Mouse (Mus musculus) kidney, embryonic 14.5 days (tissue): Measurements from ENCODE around the gene Gm12184. TPM values are rescaled to one million over a fixed set of nuclear protein-coding genes. Genes with fewer than 3 reads are reported as not detected.

Experiments
- ATAC-seq: fragments of 200-750 bp; cut with Nextera tagmentation; 2 replicates; pipeline ENCODE4 v1.8.0; 2017; ENCODE audit warnings: moderate number of reproducible peaks, mild to moderate bottlenecking, moderate TSS enrichment, moderate library complexity; ENCODE audit not compliant: low FRiP score, low TSS enrichment
- H3K27ac ChIP-seq: fragments of 300-500 bp; sonication (generic); 2 replicates; pipeline ENCODE4 v1.5.1; 2014; ENCODE audit warnings: low read depth, mild to moderate bottlenecking, low read length, moderate library complexity, mixed read lengths
- H3K27me3 ChIP-seq: fragments of 300-500 bp; sonication (generic); 2 replicates; pipeline ENCODE4 v1.6.1; 2014; ENCODE audit warnings: mild to moderate bottlenecking, low read length; ENCODE audit not compliant: control insufficient read depth, insufficient read depth
- H3K36me3 ChIP-seq: fragments of 300-500 bp; sonication (generic); 2 replicates; pipeline ENCODE4 v1.6.1; 2014; ENCODE audit warnings: low read length, mixed read lengths; ENCODE audit not compliant: control insufficient read depth, insufficient read depth
- H3K4me1 ChIP-seq: fragments of 300-500 bp; sonication (generic); 2 replicates; pipeline ENCODE4 v1.6.1; 2014; ENCODE audit warnings: low read length, mixed read lengths; ENCODE audit not compliant: control insufficient read depth, insufficient read depth
- H3K4me2 ChIP-seq: fragments of 300-500 bp; sonication (generic); replicated peaks from 2 replicates; pipeline ENCODE4 v1.6.1; 2014; ENCODE audit warnings: low read depth, mild to moderate bottlenecking, low read length
- H3K4me3 ChIP-seq: fragments of 300-500 bp; sonication (generic); 2 replicates; pipeline ENCODE4 v1.5.1; 2014; ENCODE audit warnings: mild to moderate bottlenecking, low read length
- H3K9ac ChIP-seq: fragments of 300-500 bp; sonication (generic); 2 replicates; pipeline ENCODE4 v1.6.1; 2014; ENCODE audit warnings: low read depth, mild to moderate bottlenecking, low read length, moderate library complexity
- H3K9me3 ChIP-seq: fragments of 300-500 bp; sonication (generic); 2 replicates; pipeline ENCODE4 v1.6.1; 2016; ENCODE audit warnings: low read length; ENCODE audit not compliant: control insufficient read depth
- WGBS: fragments of 180-500 bp; shearing (Covaris S2); extraction: QIAGEN DNeasy Blood & Tissue Kit; methylation state at CpG from one replicate; pipeline ENCODE4 v1.1.7; 2014; 5-methylcytosine and 5-hydroxymethylcytosine counted together
- polyA plus RNA-seq: library from polyadenylated mRNA; unstranded; fragments of >200 nt; fragmentation: Nextera tagmentation; extraction: Ambion mirVana; gene quantifications from 2 replicates; pipeline ENCODE4 v1.2.1, GENCODE M21; 2014

The Gm12184 gene
- polyA plus RNA-seq, 1 experiment from 2014 or later, result 7.6 TPM

DNA sequence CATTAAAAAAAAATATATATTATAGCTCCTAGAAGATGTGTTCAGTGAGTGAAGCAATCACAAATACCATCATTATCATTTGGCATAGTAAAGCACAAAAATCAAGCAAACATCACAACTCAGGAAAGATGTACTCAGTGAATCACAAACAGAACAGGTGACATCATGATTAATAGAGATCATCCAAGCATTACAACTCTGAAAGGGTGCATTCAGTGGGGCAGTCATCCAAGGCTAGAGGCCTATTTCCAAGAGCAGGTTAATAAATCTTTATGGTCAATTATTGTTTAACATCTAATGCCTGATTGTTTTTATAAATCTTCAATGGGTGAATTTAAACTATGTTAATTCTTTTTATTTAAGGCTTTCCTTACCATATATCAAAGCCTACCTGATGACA, 14.3 kb upstream of the Gm12184 start:
- ATAC-seq, result no peak
- Histone ChIP-seq H3K27ac (no peak overlapping the region), H3K27me3 (peaks cover 4% of the 10 kb centered on the region; the same call in 1 of the 2 replicates), H3K9ac (no peak overlapping the region), H3K4me2 (no peak overlapping the region), H3K36me3 (no peaks in the 10 kb centered on the region), H3K4me1 (peaks cover 3% of the 10 kb centered on the region; the same call in 1 of the 2 replicates), H3K9me3 (no peaks in the 10 kb centered on the region), H3K4me3 (no peak overlapping the region)

DNA sequence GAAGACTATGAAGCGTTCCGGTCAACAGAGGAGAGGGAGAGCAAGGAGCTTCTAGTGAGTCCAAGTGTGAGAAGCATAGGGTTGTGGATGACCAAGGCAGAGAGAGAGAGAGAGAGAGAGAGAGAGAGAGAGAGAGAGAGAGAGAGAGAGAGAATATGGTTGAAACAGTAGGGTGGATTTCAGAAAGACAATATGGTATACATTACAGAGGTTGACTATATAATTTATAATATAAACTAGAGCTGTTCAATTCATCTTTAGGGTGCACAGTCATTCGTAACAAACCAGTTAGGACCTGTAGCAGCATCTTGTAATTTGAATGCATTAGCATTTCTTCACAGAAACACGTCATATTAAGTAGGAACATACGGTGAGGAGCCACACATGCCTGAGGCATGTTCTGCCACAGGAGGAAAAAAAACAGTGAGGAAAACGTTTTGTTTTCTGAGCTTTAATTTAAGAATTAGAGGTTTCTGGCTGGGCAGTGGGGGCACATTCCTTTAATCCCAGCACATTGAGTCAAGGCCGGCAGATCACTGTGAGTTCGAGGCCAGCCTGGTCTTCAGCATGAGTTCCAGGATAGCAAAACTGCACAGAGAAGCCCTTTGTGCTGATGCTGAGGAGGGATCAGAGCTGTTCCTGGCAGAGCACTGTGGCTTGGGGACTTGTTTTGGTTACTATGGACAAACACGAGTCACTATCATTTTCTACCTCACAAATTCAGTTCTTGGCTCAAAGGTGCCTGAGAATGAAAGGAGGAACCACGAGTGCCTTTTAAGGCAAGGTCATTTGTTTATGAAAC, 12.6 kb upstream of the Gm12184 start:
- Histone ChIP-seq H3K4me3 (no peak overlapping the region), H3K27ac (no peak overlapping the region), H3K36me3 (no peaks in the 10 kb centered on the region), H3K4me1 (peaks cover 3% of the 10 kb centered on the region; the same call in 1 of the 2 replicates), H3K9ac (no peak overlapping the region), H3K27me3 (peaks cover 4% of the 10 kb centered on the region; the same call in 1 of the 2 replicates), H3K4me2 (peak overlapping the region; percentile 84; the same call in 1 of the 2 replicates), H3K9me3 (no peaks in the 10 kb centered on the region)
- WGBS, result 74% methylated on average over 10 of the region's 10 CpGs
- ATAC-seq, result no peak

DNA sequence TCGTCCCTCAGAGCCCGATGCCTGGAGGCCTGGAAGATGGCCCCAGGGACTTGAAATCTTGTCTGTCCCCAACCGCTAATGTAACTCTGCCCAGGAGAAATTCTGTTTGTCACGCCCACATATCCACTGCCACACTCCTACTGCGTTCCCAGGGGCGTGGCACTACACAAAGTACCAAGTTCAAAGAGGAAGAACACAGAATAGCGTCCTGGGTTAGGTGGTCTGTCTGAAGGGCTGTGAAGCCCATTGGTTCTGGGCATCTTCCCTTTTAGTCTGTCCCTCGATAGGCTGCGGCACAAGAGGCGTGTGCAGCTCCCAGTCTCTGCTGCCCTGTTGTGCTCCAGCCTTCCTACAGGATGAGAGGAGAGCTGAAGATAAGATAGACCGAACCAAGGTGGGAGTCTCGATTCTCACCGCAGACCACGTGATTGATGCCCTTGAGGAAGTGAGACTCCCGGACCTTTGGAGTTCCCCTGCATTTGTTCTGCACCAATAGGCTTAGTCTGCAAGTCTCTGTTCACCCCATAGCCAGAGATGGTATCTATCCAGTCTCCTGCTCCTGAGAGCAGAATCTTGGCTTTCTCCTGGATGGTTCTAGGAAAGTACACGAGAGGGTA, 11.8 kb upstream of the Gm12184 start:
- 1% methylated on average over 16 of the region's 16 CpGs for WGBS
- Histone ChIP-seq H3K4me3 (peak overlapping the region; percentile 84), H3K9me3 (no peaks in the 10 kb centered on the region), H3K9ac (peak overlapping the region; percentile 61), H3K4me2 (peak overlapping the region; percentile 84), H3K27me3 (peaks cover 4% of the 10 kb centered on the region; the same call in 1 of the 2 replicates), H3K27ac (no peak overlapping the region; the same call in 1 of the 2 replicates), H3K36me3 (no peaks in the 10 kb centered on the region), H3K4me1 (peaks cover 3% of the 10 kb centered on the region; the same call in 1 of the 2 replicates)
- 0 out of 2 replicates have a peak, but pooled peaks have one; percentile 5 for ATAC-seq

DNA sequence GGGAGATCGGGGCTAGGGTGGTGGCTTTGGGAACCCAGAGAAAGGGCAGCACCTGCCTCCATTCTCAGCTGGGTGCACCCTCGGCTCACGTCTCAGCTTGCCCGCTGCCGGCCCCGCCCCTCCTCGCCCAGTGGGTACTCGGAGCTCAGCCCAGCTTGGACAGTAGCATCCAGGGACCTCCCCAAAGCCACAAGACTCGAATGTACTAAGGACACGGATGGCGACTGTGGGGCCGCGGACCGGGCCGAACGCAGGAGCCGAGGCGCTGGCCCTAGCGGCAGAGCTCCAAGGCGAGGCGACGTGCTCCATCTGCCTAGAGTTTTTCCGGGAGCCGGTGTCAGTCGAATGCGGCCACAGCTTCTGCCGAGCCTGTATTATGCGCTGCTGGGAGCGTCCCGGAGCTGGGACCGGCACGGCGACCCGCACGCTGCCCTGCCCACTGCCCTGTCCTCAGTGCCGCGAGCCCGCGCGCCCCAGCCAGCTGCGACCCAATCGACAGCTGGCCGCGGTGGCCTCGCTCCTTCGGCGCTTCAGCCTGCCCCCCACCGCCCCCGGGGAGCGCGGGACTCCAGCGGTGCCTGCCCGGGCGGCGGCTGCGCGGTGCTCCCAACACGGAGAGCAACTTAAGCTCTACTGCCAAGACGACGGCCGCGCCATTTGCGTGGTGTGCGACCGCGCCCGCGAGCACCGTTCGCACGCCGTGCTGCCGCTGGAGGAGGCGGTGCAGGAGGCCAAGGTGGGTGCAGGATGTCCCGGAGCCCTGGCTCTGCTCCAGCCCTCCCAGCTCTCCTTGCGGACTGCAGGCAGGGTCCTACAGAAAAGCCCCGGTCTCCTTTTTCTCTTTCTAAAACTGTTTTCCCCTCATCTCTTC, 11.1 kb upstream of the Gm12184 start:
- H3K36me3 ChIP-seq, result no peaks in the 10 kb centered on the region
- peak; percentile 21 for ATAC-seq
- H3K4me2 ChIP-seq, result peak overlapping the region; percentile 84
- H3K9ac ChIP-seq, result peak overlapping the region; percentile 61
- no peaks in the 10 kb centered on the region for H3K9me3 ChIP-seq
- peaks cover 4% of the 10 kb centered on the region; the same call in 1 of the 2 replicates for H3K27me3 ChIP-seq
- H3K27ac ChIP-seq, result no peak overlapping the region; the same call in 1 of the 2 replicates
- under 1% methylated on average over 77 of the region's 77 CpGs for WGBS
- peak overlapping the region; percentile 84 for H3K4me3 ChIP-seq
- H3K4me1 ChIP-seq, result peaks cover 3% of the 10 kb centered on the region; the same call in 1 of the 2 replicates

DNA sequence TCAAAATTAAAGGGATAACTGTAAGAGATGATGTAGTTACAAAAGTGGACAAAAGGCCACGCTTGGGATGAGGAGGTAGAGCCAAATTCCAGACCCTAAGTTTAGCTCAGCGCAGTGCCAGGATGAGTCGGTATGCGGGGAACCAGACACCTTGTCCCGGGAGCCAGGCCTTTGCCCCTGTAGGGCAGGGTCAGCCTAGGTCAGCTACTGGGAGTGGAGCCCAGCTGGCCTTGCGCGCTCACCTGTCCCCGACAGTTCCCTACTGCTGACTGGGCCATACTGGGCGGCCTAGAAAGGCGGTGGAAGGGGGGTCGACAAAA, 10.5 kb upstream of the Gm12184 start:
- Histone ChIP-seq H3K9me3 (no peaks in the 10 kb centered on the region), H3K4me3 (peak overlapping the region; percentile 84), H3K9ac (peak overlapping the region; percentile 61; the same call in 1 of the 2 replicates), H3K36me3 (no peaks in the 10 kb centered on the region), H3K4me1 (peaks cover 3% of the 10 kb centered on the region; the same call in 1 of the 2 replicates), H3K4me2 (peak overlapping the region; percentile 84), H3K27ac (no peak overlapping the region), H3K27me3 (peaks cover 4% of the 10 kb centered on the region; the same call in 1 of the 2 replicates)
- no peak; the same call in 1 of the 2 replicates for ATAC-seq
- 10% methylated on average over 11 of the region's 11 CpGs for WGBS

DNA sequence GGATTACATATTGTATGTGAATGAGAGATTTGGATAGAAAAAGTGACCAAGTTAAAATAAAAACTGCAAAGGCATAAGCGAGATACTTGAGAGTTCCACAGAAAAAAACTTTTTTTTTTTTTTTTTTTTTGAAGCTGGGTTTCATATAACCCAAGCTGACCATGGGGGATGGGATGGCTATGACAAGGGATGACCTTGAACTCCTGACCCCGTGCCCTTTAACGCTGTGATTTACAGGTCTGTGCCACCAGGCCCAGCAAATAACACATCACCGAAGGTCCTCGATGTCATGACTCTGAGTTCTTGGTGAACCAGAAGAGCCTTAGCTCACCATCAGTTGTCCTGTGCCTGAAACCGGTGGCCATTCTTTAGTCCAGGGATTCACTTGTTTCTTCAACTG, 9.5 kb upstream of the Gm12184 start:
- 73% methylated on average over 6 of the region's 6 CpGs for WGBS
- H3K9me3 ChIP-seq, result no peaks in the 10 kb centered on the region
- H3K27me3 ChIP-seq, result peaks cover 4% of the 10 kb centered on the region; the same call in 1 of the 2 replicates
- no peak for ATAC-seq
- no peak overlapping the region for H3K9ac ChIP-seq
- H3K4me2 ChIP-seq, result no peak overlapping the region
- no peaks in the 10 kb centered on the region for H3K36me3 ChIP-seq
- no peak overlapping the region for H3K4me3 ChIP-seq
- H3K27ac ChIP-seq, result no peak overlapping the region
- peaks cover 3% of the 10 kb centered on the region; the same call in 1 of the 2 replicates for H3K4me1 ChIP-seq

DNA sequence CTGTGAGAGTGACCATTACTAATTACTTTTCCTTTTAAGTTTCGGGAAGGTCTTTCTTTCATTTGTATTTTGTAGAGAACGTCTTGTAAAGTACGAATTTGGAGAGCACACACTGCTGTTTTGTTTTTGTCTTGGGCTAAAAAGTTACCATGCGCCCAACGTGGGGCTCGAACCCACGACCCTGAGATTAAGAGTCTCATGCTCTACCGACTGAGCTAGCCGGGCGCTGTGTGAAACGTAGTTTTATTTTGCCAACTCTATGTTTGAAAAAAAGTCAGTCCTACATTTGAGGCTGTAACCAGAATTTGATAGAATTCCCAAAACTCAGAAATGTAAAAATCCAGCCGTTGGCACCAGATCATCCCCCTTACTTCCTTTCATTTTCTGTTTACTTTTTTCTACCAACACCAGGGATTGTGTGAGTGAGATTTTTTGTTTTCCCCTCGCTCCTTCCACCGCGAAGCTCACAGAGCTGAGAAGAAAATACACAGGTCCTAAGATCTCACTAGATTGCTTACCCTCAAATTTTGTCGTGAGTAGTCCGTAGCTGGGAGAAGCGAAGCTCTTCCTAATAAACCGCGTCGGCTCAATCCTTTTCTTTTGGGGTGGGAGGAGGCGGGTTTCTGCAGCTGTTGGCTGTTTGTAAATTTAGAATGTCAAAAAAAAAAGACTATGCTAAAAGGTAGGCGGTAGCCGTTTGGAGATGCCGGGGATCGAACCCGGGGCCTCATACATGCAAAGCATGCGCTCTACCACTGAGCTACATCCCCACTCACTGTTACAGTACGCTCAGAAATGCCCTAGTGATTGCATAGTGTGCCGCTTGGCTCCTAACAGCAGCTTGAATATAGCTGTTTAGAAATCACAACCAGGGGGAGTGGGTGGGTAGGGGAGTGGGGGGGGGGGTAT, 7.5 kb upstream of the Gm12184 start:
- peak overlapping the region; percentile 29 for H3K9ac ChIP-seq
- H3K27ac ChIP-seq, result no peak overlapping the region
- peak overlapping the region; percentile 43 for H3K4me2 ChIP-seq

More for the DNA sequence above, 7.5 kb upstream of the Gm12184 start:
- Histone ChIP-seq H3K9me3 (no peaks in the 10 kb centered on the region), H3K36me3 (no peaks in the 10 kb centered on the region), H3K4me1 (peaks cover 3% of the 10 kb centered on the region; the same call in 1 of the 2 replicates), H3K27me3 (peaks cover 4% of the 10 kb centered on the region; the same call in 1 of the 2 replicates), H3K4me3 (peak overlapping the region; percentile 50)
- ATAC-seq, result peak; percentile 87
- under 1% methylated on average over 30 of the region's 30 CpGs for WGBS
